Mouse (Mus musculus) heart, postnatal 0 days (tissue): ENCODE results near the gene Frmpd1.

Experiments
- CTCF ChIP-seq: IDR thresholded peaks from 2 replicates; pipeline ENCODE4 v1.5.1; 2016; ENCODE audit warnings: antibody characterized with exemption, control low read depth, low read depth
- EP300 ChIP-seq: IDR thresholded peaks from 2 replicates; pipeline ENCODE4 v1.6.1; 2016; ENCODE audit warnings: antibody characterized with exemption, low read depth

DNA sequence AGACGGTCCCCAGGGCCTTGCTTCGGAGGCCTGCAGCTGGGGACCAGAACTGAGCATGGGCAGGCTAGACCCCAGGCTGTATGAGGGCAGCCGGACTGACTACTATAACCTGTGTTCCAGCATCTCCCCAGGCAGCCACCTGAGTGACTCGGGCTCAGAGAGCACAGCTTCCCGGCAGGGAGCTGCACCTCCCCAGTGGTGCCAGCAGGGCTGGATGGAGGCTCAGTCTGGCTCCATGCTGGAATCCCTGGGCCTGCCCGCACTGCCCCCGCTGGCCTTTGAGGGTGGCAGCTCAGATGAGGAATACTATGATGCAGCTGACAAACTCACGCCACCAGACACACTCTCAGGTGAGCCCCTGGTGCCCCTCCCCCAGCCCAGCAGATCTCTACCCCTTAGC lies 94.6 kb downstream of the Frmpd1 start:
- no peak for TF ChIP-seq CTCF
- TF ChIP-seq EP300: no peak
